Mouse (Mus musculus): ENCODE results near the gene Cyld. TPM values are rescaled to one million over a fixed set of nuclear protein-coding genes. Genes with fewer than 3 reads are reported as not detected.
A peak's percentile ranks its signal among the peaks of the same experiment; 100 is the strongest.
"Not testable (repeated sequence)": the region's sequence is repeated elsewhere in the genome, so short reads cannot be mapped to it uniquely, and the experiment has no call there.

The Cyld gene
- polyA plus RNA-seq, 1 experiment from 2014 or later = 15.3 TPM

GRCm38 (mm10) chr8:88774593-88775297 is 77.9 kb downstream of the Cyld start:
- no peak for ATAC-seq (ENCODE audit: low FRiP score)
- H3K36me3 ChIP-seq (replicated peaks) = no peaks in the 10 kb centered on the region
- no peak overlapping the region for H3K4me3 ChIP-seq (replicated peaks)
- 0 out of 2 replicates have a peak overlapping the region, but pooled peaks have one; percentile 6 for H3K4me2 ChIP-seq
- no peaks in the 10 kb centered on the region for H3K9me3 ChIP-seq
- H3K27me3 ChIP-seq = 0 out of 2 replicates have a peak, but pooled peaks cover 8% of the 10 kb centered on the region
- 43% methylated on average over 19 of the region's 19 CpGs for WGBS
- no peak overlapping the region for H3K9ac ChIP-seq
- H3K4me1 ChIP-seq = peaks cover 17% of the 10 kb centered on the region
- H3K27ac ChIP-seq = no peak overlapping the region

DNA sequence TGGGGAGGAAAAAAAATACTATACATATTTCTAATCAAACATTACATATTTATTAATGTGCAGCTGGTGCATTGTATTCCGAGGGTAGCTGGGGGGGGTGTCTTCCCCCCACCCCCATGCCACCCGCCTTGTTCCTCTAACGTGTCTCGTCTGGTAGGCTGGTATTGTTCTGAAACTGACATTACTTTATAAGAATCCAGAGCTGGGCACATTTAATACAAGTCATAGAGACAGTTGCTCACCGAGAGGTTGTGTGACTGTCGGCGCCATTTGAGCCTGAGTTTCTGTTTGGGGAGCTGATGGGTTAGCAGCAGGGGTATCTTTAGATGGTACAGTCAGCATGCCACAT is 78.4 kb downstream of the Cyld start:
- Histone ChIP-seq H3K4me3 (replicated peaks) (no peak overlapping the region), H3K9ac (no peak overlapping the region), H3K27me3 (0 out of 2 replicates have a peak, but pooled peaks cover 8% of the 10 kb centered on the region), H3K27ac (no peak overlapping the region), H3K4me2 (0 out of 2 replicates have a peak overlapping the region, but pooled peaks have one; percentile 6), H3K9me3 (no peaks in the 10 kb centered on the region), H3K4me1 (peaks cover 17% of the 10 kb centered on the region), H3K36me3 (replicated peaks) (no peaks in the 10 kb centered on the region)
- WGBS = 75% methylated on average over 7 of the region's 7 CpGs
- no peak for ATAC-seq (ENCODE audit: low FRiP score)

DNA sequence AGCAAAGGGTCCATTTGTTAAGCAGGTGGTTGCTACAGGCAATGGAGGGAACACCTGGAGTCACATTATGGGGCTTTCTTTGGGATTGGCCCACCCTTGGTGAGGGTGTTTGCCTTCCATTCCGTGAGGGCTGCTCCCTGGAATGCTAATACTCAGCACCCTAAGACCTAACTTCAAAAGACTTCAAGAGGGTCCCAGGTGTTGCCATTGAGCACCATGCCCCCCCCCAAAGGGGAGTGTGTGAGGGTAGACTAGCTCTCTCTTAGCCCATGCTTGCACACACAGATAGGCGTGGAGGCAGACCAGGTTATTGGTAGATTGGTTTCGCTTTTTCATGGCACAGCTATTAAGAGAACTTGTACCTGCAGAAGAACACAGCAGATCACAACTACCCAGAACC is 83.3 kb downstream of the Cyld start:
- no peak overlapping the region for H3K4me2 ChIP-seq

GRCm38 (mm10) chr8:88781283-88781682 is 84.5 kb downstream of the Cyld start:
- H3K27me3 ChIP-seq = 0 out of 2 replicates have a peak, but pooled peaks cover 12% of the 10 kb centered on the region
- WGBS = 84% methylated on average over 5 of the region's 5 CpGs
- no peak for ATAC-seq (ENCODE audit: low FRiP score)
- H3K9ac ChIP-seq = no peak overlapping the region
- H3K9me3 ChIP-seq = no peaks in the 10 kb centered on the region
- H3K4me1 ChIP-seq = no peaks in the 10 kb centered on the region
- no peaks in the 10 kb centered on the region for H3K36me3 ChIP-seq (replicated peaks)
- H3K4me2 ChIP-seq = no peak overlapping the region
- no peak overlapping the region for H3K27ac ChIP-seq
- H3K4me3 ChIP-seq (replicated peaks) = no peak overlapping the region

More for the DNA sequence above, 83.3 kb downstream of the Cyld start:
- no peak overlapping the region for H3K27ac ChIP-seq
- no peak overlapping the region for H3K4me3 ChIP-seq (replicated peaks)
- WGBS = 73% methylated on average over 3 of the region's 3 CpGs
- 0 out of 2 replicates have a peak, but pooled peaks cover 12% of the 10 kb centered on the region for H3K27me3 ChIP-seq
- peaks cover 5% of the 10 kb centered on the region for H3K4me1 ChIP-seq
- no peak overlapping the region for H3K9ac ChIP-seq
- H3K9me3 ChIP-seq = no peaks in the 10 kb centered on the region
- H3K36me3 ChIP-seq (replicated peaks) = no peaks in the 10 kb centered on the region
- ATAC-seq (ENCODE audit: low FRiP score) = no peak

- Histone ChIP-seq H3K4me1 (no peaks in the 10 kb centered on the region), H3K27ac (no peak overlapping the region), H3K9ac (no peak overlapping the region), H3K4me2 (no peak overlapping the region), H3K4me3 (replicated peaks) (no peak overlapping the region), H3K9me3 (no peaks in the 10 kb centered on the region), H3K27me3 (0 out of 2 replicates have a peak, but pooled peaks cover 5% of the 10 kb centered on the region), H3K36me3 (replicated peaks) (no peaks in the 10 kb centered on the region)
- WGBS = 82% methylated on average over 1 of the region's 1 CpGs
- no peak for ATAC-seq (ENCODE audit: low FRiP score)
Observed at GRCm38 (mm10) chr8:88783722-88784121, 86.9 kb downstream of the Cyld start.

- not testable (repeated sequence) for H3K27ac ChIP-seq; H3K4me2 ChIP-seq; H3K27me3 ChIP-seq; H3K9ac ChIP-seq; ATAC-seq (ENCODE audit: low FRiP score); H3K4me3 ChIP-seq (replicated peaks); H3K9me3 ChIP-seq; H3K36me3 ChIP-seq (replicated peaks); H3K4me1 ChIP-seq
- WGBS = 74% methylated on average over 3 of the region's 3 CpGs
Observed at GRCm38 (mm10) chr8:88788335-88788734, 91.5 kb downstream of the Cyld start.

DNA sequence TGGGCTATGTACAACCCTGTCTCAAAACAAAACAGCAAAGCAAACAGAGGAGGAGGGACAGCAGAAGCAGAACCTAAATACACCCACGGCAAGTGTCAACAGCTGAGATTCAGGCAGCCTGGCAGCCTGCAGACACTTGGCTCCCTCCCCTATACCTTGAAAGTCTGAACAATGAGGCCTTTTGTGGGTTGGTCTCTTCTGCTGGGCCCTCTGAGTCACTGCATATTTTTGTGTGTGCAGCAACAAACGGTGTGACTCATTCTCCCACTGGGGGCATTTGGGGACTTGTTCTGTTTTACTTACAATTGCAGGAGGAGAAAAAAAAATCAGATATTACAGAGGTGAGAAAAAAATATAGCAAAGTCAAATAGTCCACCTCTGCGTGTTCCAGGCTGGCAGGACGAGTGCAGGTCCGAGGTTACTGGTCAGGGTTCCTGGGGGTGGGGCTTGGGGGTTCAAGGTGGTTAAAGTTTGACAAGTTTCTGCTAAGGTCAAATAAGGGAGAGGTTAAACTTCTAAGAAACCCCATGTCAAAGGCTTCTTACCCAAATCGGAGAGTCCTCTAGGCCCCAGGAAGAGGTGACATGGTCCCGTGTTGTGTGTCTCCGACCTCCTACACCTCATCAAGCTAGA is 96.0 kb downstream of the Cyld start:
- WGBS = 74% methylated on average over 8 of the region's 8 CpGs
- ATAC-seq (ENCODE audit: low FRiP score) = no peak
- no peaks in the 10 kb centered on the region for H3K36me3 ChIP-seq (replicated peaks)
- no peak overlapping the region for H3K4me2 ChIP-seq
- H3K27ac ChIP-seq = no peak overlapping the region
- no peak overlapping the region for H3K4me3 ChIP-seq (replicated peaks)
- peaks cover 26% of the 10 kb centered on the region for H3K4me1 ChIP-seq
- H3K9ac ChIP-seq = no peak overlapping the region
- H3K27me3 ChIP-seq = peaks cover 3% of the 10 kb centered on the region; the same call in 1 of the 2 replicates
- no peaks in the 10 kb centered on the region for H3K9me3 ChIP-seq

GRCm38 (mm10) chr8:88793324-88793722 is 96.5 kb downstream of the Cyld start:
- Histone ChIP-seq H3K9ac (no peak overlapping the region), H3K27me3 (peaks cover 3% of the 10 kb centered on the region; the same call in 1 of the 2 replicates), H3K4me2 (peak overlapping the region; percentile 27), H3K4me1 (peaks cover 26% of the 10 kb centered on the region), H3K9me3 (no peaks in the 10 kb centered on the region), H3K27ac (peak overlapping the region; percentile 73; the same call in 1 of the 2 replicates), H3K4me3 (replicated peaks) (no peak overlapping the region), H3K36me3 (replicated peaks) (no peaks in the 10 kb centered on the region)
- WGBS = 66% methylated on average over 9 of the region's 9 CpGs
- ATAC-seq (ENCODE audit: low FRiP score) = peak; percentile 55; the same call in 1 of the 2 replicates

GRCm38 (mm10) chr8:88793746-88794614 is 97.2 kb downstream of the Cyld start:
- Histone ChIP-seq H3K27me3 (peaks cover 3% of the 10 kb centered on the region; the same call in 1 of the 2 replicates), H3K4me2 (peak overlapping the region; percentile 27), H3K4me3 (replicated peaks) (no peak overlapping the region), H3K27ac (peak overlapping the region; percentile 73), H3K9ac (no peak overlapping the region), H3K36me3 (replicated peaks) (no peaks in the 10 kb centered on the region), H3K9me3 (no peaks in the 10 kb centered on the region), H3K4me1 (peaks cover 26% of the 10 kb centered on the region)
- WGBS = 53% methylated on average over 24 of the region's 24 CpGs
- ATAC-seq (ENCODE audit: low FRiP score) = peak; percentile 77

DNA sequence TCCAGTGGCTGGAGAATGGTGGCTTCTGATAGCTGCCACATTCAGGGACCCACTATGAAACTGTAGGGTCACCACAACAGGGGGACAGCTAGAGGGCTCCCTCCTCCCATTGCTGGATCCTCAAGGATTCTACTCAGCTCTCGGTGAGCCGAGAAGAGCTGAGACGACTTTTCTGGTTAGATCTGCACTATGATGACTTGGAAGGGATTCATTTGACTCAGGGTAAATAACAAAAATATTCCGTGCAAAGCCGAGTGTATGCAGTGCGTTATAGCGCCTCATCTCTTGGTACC is 97.7 kb downstream of the Cyld start:
- Histone ChIP-seq H3K9me3 (no peaks in the 10 kb centered on the region), H3K27ac (no peak overlapping the region; the same call in 1 of the 2 replicates), H3K4me1 (peaks cover 26% of the 10 kb centered on the region), H3K36me3 (replicated peaks) (no peaks in the 10 kb centered on the region), H3K4me2 (no peak overlapping the region), H3K4me3 (replicated peaks) (no peak overlapping the region), H3K9ac (no peak overlapping the region), H3K27me3 (no peaks in the 10 kb centered on the region)
- peak; percentile 21; the same call in 1 of the 2 replicates for ATAC-seq (ENCODE audit: low FRiP score)
- WGBS = 76% methylated on average over 7 of the region's 7 CpGs

DNA sequence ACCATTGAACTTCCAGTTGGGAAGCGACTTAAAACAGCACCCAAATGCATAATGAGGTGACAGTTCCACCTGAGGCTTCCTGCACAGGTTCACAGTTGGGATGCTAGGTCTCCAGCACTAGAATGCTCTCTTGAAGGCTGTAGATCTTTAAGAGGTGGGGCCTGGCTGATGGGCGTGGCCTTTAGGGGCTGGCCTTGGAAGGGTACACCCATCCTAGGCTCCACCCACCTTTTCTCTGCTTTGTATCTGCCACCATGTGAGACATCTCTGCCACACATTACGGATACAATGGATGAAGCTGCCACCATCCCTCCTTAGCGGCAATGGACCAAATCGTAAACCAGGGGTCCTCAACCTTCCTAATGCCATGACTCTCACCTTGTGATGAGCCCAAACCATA is 99.1 kb downstream of the Cyld start:
- ATAC-seq (ENCODE audit: low FRiP score) = no peak
- no peak overlapping the region for H3K4me2 ChIP-seq
- no peak overlapping the region for H3K9ac ChIP-seq
- WGBS = 92% methylated on average over 5 of the region's 5 CpGs
- H3K4me1 ChIP-seq = peaks cover 26% of the 10 kb centered on the region
- H3K9me3 ChIP-seq = no peaks in the 10 kb centered on the region
- no peak overlapping the region for H3K27ac ChIP-seq
- H3K27me3 ChIP-seq = no peaks in the 10 kb centered on the region
- no peak overlapping the region for H3K4me3 ChIP-seq (replicated peaks)
- H3K36me3 ChIP-seq (replicated peaks) = no peaks in the 10 kb centered on the region

DNA sequence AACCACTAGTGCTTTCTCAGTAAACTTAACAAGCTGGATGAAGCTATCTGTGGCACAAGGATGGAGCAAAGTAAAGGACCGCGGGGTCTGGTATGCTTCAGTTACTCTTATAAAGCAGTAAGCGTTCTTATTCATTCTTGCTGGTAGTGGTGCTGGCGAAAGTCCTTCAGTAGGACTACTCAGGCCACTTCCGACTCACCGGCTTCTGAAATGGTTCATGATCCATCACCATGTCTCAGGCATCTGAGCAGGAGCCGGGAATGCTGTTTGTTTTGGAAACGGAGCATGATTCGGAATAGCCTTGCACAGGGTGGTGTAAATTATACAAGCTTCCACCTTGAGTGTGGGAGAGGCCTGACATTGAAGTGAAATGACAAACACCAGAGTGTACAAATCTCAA is 99.8 kb downstream of the Cyld start:
- H3K9ac ChIP-seq = no peak overlapping the region
- no peak overlapping the region for H3K4me3 ChIP-seq (replicated peaks)
- peaks cover 26% of the 10 kb centered on the region for H3K4me1 ChIP-seq
- no peak overlapping the region for H3K4me2 ChIP-seq
- H3K27me3 ChIP-seq = no peaks in the 10 kb centered on the region
- no peaks in the 10 kb centered on the region for H3K9me3 ChIP-seq
- H3K27ac ChIP-seq = no peak overlapping the region
- no peaks in the 10 kb centered on the region for H3K36me3 ChIP-seq (replicated peaks)
- no peak for ATAC-seq (ENCODE audit: low FRiP score)
- 96% methylated on average over 9 of the region's 9 CpGs for WGBS

Data from forebrain, embryonic 12.5 days (tissue).